Mouse (Mus musculus): Measurements from ENCODE around the gene Cdc42se2.

GRCm38 (mm10) chr11:54730931-54731330 is 56.5 kb downstream of the Cdc42se2 start:
- TF ChIP-seq CTCF (IDR thresholded peaks at IDR 0.05) (no peak), EP300 (IDR thresholded peaks at IDR 0.05) (no peak)
